Mouse (Mus musculus) C2C12 (cell line): Measurements from ENCODE around the gene Krtap2-4.
"Not testable (repeated sequence)": the region's sequence is repeated elsewhere in the genome, so short reads cannot be mapped to it uniquely, and the experiment has no call there.

Experiments
- CEBPB ChIP-seq: IDR thresholded peaks from one replicate; pipeline ENCODE4 v1.6.1; 2011; ENCODE audit warnings: low read depth, mild to moderate bottlenecking, control low read depth, moderate library complexity
- CTCF ChIP-seq: IDR thresholded peaks from one replicate; pipeline ENCODE4 v1.5.1; 2011; ENCODE audit not compliant: control insufficient read depth, insufficient read depth, insufficient read length
- MAX ChIP-seq: IDR thresholded peaks from one replicate; pipeline ENCODE4 v1.6.1; 2011; ENCODE audit warnings: mild to moderate bottlenecking, control low read depth
- MYOD1 ChIP-seq: IDR thresholded peaks from one replicate; pipeline ENCODE4 v1.6.1; 2011; ENCODE audit warnings: low read depth; ENCODE audit not compliant: control insufficient read depth, insufficient read length
- MYOG ChIP-seq: IDR thresholded peaks from one replicate; pipeline ENCODE4 v1.6.1; 2011; ENCODE audit not compliant: control insufficient read depth, insufficient read length; ENCODE audit errors: extremely low read depth
- USF1 ChIP-seq: IDR thresholded peaks from one replicate; pipeline ENCODE4 v1.6.1; 2011; ENCODE audit warnings: low read depth, mild to moderate bottlenecking, control low read depth, moderate library complexity

DNA sequence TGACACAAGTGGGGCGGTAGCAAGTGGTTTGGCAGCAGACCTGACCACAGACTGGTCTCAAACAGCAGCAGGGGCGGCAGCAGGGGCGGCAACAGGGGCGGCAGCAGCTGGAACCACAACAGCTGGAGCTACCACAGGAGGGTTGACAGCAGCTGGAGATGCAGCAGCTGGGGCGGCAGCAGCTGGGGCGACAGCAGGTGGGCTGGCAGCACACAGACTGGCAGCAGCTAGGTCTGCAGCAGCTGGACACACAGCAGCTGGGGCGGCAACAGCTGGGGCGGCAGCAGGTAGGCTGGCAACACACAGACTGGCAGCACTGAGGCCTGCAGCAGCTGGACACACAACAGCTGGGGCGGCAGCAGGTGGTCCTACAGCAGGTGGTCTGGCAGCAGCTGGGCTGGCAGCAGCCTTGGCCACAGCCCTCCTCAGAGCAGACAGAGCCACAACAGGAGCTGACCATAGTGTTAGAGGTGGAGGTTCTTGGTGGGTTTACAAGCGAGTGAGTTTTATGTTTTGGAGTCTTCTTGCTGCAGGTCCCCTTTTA lies 43.9 kb upstream of the Krtap2-4 start, which contains the start of gene Gm11563:
- not testable (repeated sequence) for TF ChIP-seq CTCF, USF1, MAX, MYOG, CEBPB
- peak; percentile 86 for TF ChIP-seq MYOD1
